Mouse (Mus musculus): ENCODE results near the gene Sh2d1b2. TPM values are rescaled to one million over a fixed set of nuclear protein-coding genes. Genes with fewer than 3 reads are reported as not detected.
"Not testable (repeated sequence)": the region's sequence is repeated elsewhere in the genome, so short reads cannot be mapped to it uniquely, and the experiment has no call there.

The Sh2d1b2 gene
- not detected in 2 replicates for polyA plus RNA-seq (2015; fragmentation: Nextera tagmentation; extraction: Ambion mirVana)

GRCm38 (mm10) chr1:170232688-170233087, at the start of gene Sh2d1b2:
Gene Sh2d1b2, plus strand, starts transcription at chr1:170232749.
- not testable (repeated sequence) for H3K27ac ChIP-seq (replicated peaks); ATAC-seq (ENCODE audit: low FRiP score); H3K4me2 ChIP-seq; H3K9ac ChIP-seq (replicated peaks); H3K9me3 ChIP-seq (replicated peaks); H3K36me3 ChIP-seq; H3K4me1 ChIP-seq; H3K27me3 ChIP-seq (replicated peaks); H3K4me3 ChIP-seq (replicated peaks)
- WGBS: 83% methylated on average over 6 of the region's 6 CpGs

GRCm38 (mm10) chr1:170185137-170185536, 47.4 kb upstream of the Sh2d1b2 start:
- ATAC-seq (ENCODE audit: low FRiP score): no peak
- no peak overlapping the region for H3K4me3 ChIP-seq (replicated peaks)
- no peaks in the 10 kb centered on the region for H3K9me3 ChIP-seq (replicated peaks)
- no peaks in the 10 kb centered on the region for H3K4me1 ChIP-seq
- 93% methylated on average over 3 of the region's 3 CpGs for WGBS
- no peak overlapping the region for H3K9ac ChIP-seq (replicated peaks)
- no peaks in the 10 kb centered on the region for H3K27me3 ChIP-seq (replicated peaks)
- H3K4me2 ChIP-seq: no peak overlapping the region
- H3K36me3 ChIP-seq: no peaks in the 10 kb centered on the region
- no peak overlapping the region for H3K27ac ChIP-seq (replicated peaks)

DNA sequence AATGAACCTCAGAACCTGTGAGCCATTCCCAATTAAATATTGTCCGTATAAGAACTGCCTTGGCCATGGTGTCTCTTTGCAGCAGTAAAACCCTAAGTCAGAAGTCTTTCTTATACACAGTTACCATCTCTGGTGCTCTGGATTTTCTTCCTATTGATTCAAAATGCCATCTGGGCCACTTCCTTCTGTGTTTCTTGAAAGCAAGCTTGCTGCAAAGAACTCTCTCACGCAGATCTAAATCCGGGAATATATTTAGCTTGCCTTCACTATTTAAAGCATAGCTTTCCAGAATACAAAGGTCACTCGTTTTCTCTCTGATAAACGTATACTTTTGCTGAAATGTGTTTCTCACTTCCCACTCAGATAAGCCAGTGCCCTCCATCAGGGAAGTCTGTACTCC, 46.0 kb upstream of the Sh2d1b2 start:
- Histone ChIP-seq H3K9ac (replicated peaks) (no peak overlapping the region), H3K4me2 (no peak overlapping the region), H3K36me3 (0 out of 2 replicates have a peak, but pooled peaks cover 3% of the 10 kb centered on the region), H3K9me3 (replicated peaks) (no peaks in the 10 kb centered on the region), H3K4me3 (replicated peaks) (no peak overlapping the region), H3K4me1 (no peaks in the 10 kb centered on the region), H3K27me3 (replicated peaks) (no peaks in the 10 kb centered on the region), H3K27ac (replicated peaks) (no peak overlapping the region)
- ATAC-seq (ENCODE audit: low FRiP score): no peak
- WGBS: 90% methylated on average over 5 of the region's 5 CpGs

GRCm38 (mm10) chr1:170188601-170189000, 43.9 kb upstream of the Sh2d1b2 start:
- H3K9ac ChIP-seq (replicated peaks): no peak overlapping the region
- H3K4me3 ChIP-seq (replicated peaks): no peak overlapping the region
- H3K36me3 ChIP-seq: peaks cover 15% of the 10 kb centered on the region
- no peaks in the 10 kb centered on the region for H3K9me3 ChIP-seq (replicated peaks)
- no peaks in the 10 kb centered on the region for H3K4me1 ChIP-seq
- no peaks in the 10 kb centered on the region for H3K27me3 ChIP-seq (replicated peaks)
- no peak overlapping the region for H3K27ac ChIP-seq (replicated peaks)
- WGBS: 72% methylated on average over 11 of the region's 11 CpGs
- no peak overlapping the region for H3K4me2 ChIP-seq
- ATAC-seq (ENCODE audit: low FRiP score): no peak

GRCm38 (mm10) chr1:170190225-170190624, 42.3 kb upstream of the Sh2d1b2 start:
- Histone ChIP-seq H3K4me3 (replicated peaks) (no peak overlapping the region), H3K27ac (replicated peaks) (no peak overlapping the region), H3K36me3 (peaks cover 30% of the 10 kb centered on the region), H3K9me3 (replicated peaks) (no peaks in the 10 kb centered on the region), H3K9ac (replicated peaks) (no peak overlapping the region), H3K27me3 (replicated peaks) (no peaks in the 10 kb centered on the region), H3K4me1 (no peaks in the 10 kb centered on the region), H3K4me2 (no peak overlapping the region)
- 89% methylated on average over 4 of the region's 4 CpGs for WGBS
- no peak for ATAC-seq (ENCODE audit: low FRiP score)

DNA sequence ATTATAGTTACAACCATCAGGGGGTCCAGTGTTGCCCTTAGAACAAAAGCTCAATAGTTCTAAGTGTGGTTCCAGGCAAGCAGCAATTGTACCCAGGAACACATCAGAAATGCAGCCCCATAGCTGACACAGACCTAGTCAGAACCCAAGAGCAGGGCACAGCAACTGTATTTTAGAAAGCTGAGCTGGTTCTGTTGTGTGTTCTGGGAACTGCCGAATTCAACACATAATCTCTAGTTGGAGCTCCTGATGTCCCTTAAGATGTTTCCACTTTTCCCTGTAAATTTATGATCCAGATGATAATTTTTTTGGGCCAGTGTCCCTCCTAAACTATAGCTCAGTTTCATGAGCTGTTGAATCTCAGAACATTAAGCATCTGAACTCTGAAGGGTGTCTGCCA, 40.6 kb upstream of the Sh2d1b2 start:
- Histone ChIP-seq H3K4me1 (no peaks in the 10 kb centered on the region), H3K4me3 (replicated peaks) (no peak overlapping the region), H3K36me3 (peaks cover 38% of the 10 kb centered on the region), H3K9me3 (replicated peaks) (no peaks in the 10 kb centered on the region), H3K4me2 (no peak overlapping the region), H3K27ac (replicated peaks) (no peak overlapping the region), H3K9ac (replicated peaks) (no peak overlapping the region), H3K27me3 (replicated peaks) (no peaks in the 10 kb centered on the region)
- WGBS: 94% methylated on average over 1 of the region's 1 CpGs
- ATAC-seq (ENCODE audit: low FRiP score): no peak

DNA sequence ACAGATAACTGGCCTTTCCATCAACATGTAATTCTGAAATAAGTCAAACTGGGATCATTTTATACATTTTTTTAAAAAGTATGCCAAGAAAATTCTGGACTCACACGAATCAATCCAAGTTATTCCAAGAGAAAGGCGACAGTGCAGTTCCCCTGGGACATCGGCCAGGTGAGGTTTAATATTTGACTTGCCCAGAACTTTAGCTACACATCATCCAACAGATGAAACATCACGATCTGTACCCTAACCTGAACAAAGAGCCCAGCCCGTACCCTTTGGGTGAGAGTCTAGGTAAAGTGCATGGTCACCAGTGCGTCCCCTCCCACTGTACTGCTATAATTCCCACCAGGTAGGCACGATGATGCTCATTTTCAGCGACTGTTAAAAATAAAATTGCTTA, 36.3 kb upstream of the Sh2d1b2 start:
- WGBS: 91% methylated on average over 8 of the region's 8 CpGs
- Histone ChIP-seq H3K4me1 (no peaks in the 10 kb centered on the region), H3K27ac (replicated peaks) (no peak overlapping the region), H3K9ac (replicated peaks) (no peak overlapping the region), H3K36me3 (peaks cover 70% of the 10 kb centered on the region), H3K4me3 (replicated peaks) (no peak overlapping the region), H3K27me3 (replicated peaks) (no peaks in the 10 kb centered on the region), H3K4me2 (no peak overlapping the region), H3K9me3 (replicated peaks) (no peaks in the 10 kb centered on the region)
- no peak for ATAC-seq (ENCODE audit: low FRiP score)

DNA sequence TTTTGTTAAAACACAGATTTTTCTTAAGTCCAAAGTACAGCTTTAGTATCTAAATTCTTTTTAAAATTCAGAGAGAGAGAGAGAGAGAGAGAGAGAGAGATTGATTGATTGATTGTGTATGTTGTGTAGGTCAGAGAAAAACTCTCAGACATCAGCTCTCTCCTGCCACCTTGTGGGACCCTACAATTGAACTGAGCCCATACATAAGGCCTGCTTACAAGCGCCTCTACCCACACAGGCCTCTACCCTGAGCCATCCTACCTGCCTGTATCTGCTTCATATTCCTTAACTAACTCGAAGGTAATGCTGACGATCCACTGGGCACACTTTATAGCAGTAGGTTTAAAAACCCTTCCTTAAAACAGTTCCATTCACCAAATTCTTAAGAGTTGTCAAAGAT, 32.2 kb upstream of the Sh2d1b2 start:
- no peak overlapping the region for H3K4me2 ChIP-seq
- H3K9ac ChIP-seq (replicated peaks): no peak overlapping the region
- no peaks in the 10 kb centered on the region for H3K4me1 ChIP-seq
- ATAC-seq (ENCODE audit: low FRiP score): no peak
- no peak overlapping the region for H3K27ac ChIP-seq (replicated peaks)
- H3K36me3 ChIP-seq: peaks cover 58% of the 10 kb centered on the region
- no peak overlapping the region for H3K4me3 ChIP-seq (replicated peaks)
- 79% methylated on average over 3 of the region's 3 CpGs for whole genome bisulfite sequencing
- no peaks in the 10 kb centered on the region for H3K9me3 ChIP-seq (replicated peaks)
- no peaks in the 10 kb centered on the region for H3K27me3 ChIP-seq (replicated peaks)

DNA sequence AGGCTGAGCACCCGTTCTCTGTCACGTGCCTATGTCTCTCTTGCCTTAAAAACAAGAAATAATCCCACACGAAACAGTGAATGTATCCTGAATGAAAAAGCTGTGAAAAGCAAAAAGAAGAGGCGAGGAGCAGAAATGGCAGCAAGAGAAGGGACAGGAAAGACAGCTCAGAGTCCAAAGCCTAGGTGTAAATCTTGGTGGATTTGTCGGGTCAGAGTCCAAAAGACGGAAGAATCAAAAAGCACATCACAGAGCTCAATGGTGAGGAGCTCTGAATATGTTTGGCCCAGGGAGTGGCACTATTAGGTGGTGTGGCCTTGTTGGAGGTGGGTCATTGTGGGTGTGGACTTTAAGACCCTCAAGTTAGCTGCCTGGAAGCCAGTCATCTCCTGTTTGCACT, 26.2 kb upstream of the Sh2d1b2 start:
- Histone ChIP-seq H3K4me2 (no peak overlapping the region), H3K27me3 (replicated peaks) (no peaks in the 10 kb centered on the region), H3K36me3 (peaks cover 70% of the 10 kb centered on the region), H3K4me3 (replicated peaks) (no peak overlapping the region), H3K27ac (replicated peaks) (no peak overlapping the region), H3K9me3 (replicated peaks) (no peaks in the 10 kb centered on the region), H3K9ac (replicated peaks) (no peak overlapping the region), H3K4me1 (no peaks in the 10 kb centered on the region)
- 94% methylated on average over 6 of the region's 6 CpGs for WGBS
- ATAC-seq (ENCODE audit: low FRiP score): no peak

DNA sequence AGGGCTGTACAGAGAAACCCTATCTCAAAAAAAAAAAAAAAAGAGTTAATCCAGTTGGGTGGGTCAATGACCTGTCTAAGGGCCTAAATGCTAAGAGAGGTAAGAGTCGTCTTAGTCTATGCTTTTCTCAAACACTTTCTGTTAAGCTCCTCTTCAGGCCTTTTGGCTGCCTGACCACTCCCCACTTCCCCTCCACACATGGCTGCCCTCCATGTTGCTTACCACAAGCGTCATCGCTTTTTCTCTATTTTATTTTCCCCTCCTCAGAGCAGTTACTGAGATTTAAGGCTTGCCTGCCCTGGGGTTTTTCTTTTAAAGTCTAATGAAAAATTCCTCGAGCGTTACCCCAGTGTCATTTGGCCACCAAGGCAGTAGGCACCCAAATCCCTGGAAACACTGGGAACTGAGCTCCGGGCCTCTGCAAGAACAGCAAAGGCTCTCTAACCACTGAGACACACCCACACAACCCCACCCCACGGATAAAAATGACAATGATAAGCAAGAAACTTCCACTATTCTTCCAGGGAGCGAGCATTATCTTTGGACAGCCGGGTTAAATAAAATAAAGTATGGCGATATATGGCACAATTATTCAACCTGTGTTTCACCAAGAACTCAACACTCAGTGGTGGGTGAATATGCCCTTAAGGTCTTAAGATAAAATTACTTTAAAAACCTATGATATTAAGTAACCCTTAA, 19.2 kb upstream of the Sh2d1b2 start:
- Histone ChIP-seq H3K9ac (replicated peaks) (no peak overlapping the region), H3K36me3 (peaks cover 25% of the 10 kb centered on the region), H3K4me1 (peaks cover 13% of the 10 kb centered on the region), H3K27ac (replicated peaks) (no peak overlapping the region), H3K9me3 (replicated peaks) (no peaks in the 10 kb centered on the region), H3K27me3 (replicated peaks) (peaks cover 9% of the 10 kb centered on the region; the same call in 1 of the 2 replicates), H3K4me2 (peak overlapping the region; percentile 13; the same call in 1 of the 2 replicates), H3K4me3 (replicated peaks) (no peak overlapping the region)
- WGBS: 93% methylated on average over 10 of the region's 10 CpGs
- ATAC-seq (ENCODE audit: low FRiP score): no peak

GRCm38 (mm10) chr1:170214383-170214756, 18.2 kb upstream of the Sh2d1b2 start:
- 45% methylated on average over 7 of the region's 7 CpGs for WGBS
- H3K27me3 ChIP-seq (replicated peaks): peaks cover 9% of the 10 kb centered on the region; the same call in 1 of the 2 replicates
- H3K27ac ChIP-seq (replicated peaks): peak overlapping the region; percentile 76
- H3K9ac ChIP-seq (replicated peaks): peak overlapping the region; percentile 87
- H3K4me2 ChIP-seq: peak overlapping the region; percentile 71
- ATAC-seq (ENCODE audit: low FRiP score): no peak
- peaks cover 15% of the 10 kb centered on the region for H3K36me3 ChIP-seq
- H3K4me3 ChIP-seq (replicated peaks): peak overlapping the region; percentile 78
- H3K9me3 ChIP-seq (replicated peaks): no peaks in the 10 kb centered on the region
- H3K4me1 ChIP-seq: peaks cover 13% of the 10 kb centered on the region

DNA sequence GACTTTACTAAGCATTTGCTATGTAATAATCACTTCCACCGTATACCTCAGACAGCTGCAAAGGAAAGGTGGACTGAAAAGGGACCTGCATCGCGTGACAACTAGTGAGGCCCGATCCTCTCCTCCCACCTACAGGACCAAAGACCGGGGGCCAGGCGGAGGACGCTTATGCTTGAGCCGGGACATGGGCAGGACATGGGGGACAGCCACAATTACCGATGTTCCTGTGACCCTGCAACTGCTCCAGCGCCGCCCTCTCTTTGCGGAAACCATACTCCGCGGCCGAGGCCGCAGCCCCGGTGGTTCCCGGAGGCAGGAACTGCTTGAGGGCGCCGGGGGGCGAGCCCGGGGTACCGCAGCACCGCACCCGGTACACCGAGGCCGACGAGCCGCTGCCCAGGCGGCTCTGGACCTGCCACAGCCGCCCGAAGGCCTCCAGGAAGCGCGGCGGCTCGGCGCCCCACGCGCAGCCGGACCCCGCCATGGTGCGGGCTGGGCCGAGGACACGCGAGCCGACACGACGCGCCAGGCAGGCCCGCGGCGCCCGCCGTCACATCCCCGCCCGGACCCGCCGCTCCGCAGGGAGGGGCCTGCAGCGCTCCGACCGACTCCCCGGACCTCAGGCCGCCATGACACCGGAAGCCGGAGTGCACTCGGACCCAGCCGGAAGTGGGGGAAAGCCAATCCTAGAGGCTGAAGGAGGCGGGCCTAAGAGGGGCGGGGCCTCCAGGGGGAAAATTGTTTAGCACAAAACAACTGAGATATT, 17.6 kb upstream of the Sh2d1b2 start, which contains the start of gene Uhmk1:
TSS of gene Uhmk1 (minus strand) at position 641 of the 766 bp plus-strand sequence.
- H3K9me3 ChIP-seq (replicated peaks): no peaks in the 10 kb centered on the region
- peaks cover 12% of the 10 kb centered on the region for H3K36me3 ChIP-seq

More for the DNA sequence above, 17.6 kb upstream of the Sh2d1b2 start, which contains the start of gene Uhmk1:
- WGBS: under 1% methylated on average over 69 of the region's 70 CpGs
- H3K27ac ChIP-seq (replicated peaks): peak within 1 kb of the TSS; percentile 76
- peak within 1 kb of the TSS; percentile 71 for H3K4me2 ChIP-seq
- H3K4me3 ChIP-seq (replicated peaks): peak within 1 kb of the TSS; percentile 78
- peak; percentile 99 for ATAC-seq (ENCODE audit: low FRiP score)
- peaks cover 13% of the 10 kb centered on the region for H3K4me1 ChIP-seq
- peak within 1 kb of the TSS; percentile 87 for H3K9ac ChIP-seq (replicated peaks)
- peaks cover 9% of the 10 kb centered on the region; the same call in 1 of the 2 replicates for H3K27me3 ChIP-seq (replicated peaks)
